Comparison of ENCODE assay signal across 10 mouse cellular contexts in genomic region chr4:97657586-97657985, GRCm38 (mm10).
DNase-seq lines count a peak whose midpoint lies in the region; ATAC-seq and TF ChIP-seq lines count a peak whose summit lies in the region.
"Had no signal": no experiment of that assay in that cellular context is flagged by ENCODE, and none has a peak within 500 bp of the region (broad histone marks: within the 10 kb centered on the region; RNA-seq: fewer than 3 reads in every experiment).

No protein-coding gene starts in this region.

- H3K4me3 ChIP-seq in lung, adult 2 months (replicated peaks; ENCODE audit: extremely low read depth, low read depth, low read length) = no peak overlapping the region
- no peak overlapping the region for H3K4me3 ChIP-seq in embryonic facial prominence, embryonic 12.5 days
- H3K4me3 ChIP-seq in neural tube, embryonic 15.5 days (replicated peaks) = no peak overlapping the region
- H3K4me3 ChIP-seq: gastrocnemius, adult 2 months; liver, embryonic 13.5 days had no signal

- H3K27ac ChIP-seq in embryonic facial prominence, embryonic 12.5 days = peak overlapping the region; percentile 52; the same call in 1 of the 2 replicates
- no peak overlapping the region for H3K27ac ChIP-seq in neural tube, embryonic 15.5 days (replicated peaks)
- H3K27ac ChIP-seq: gastrocnemius, adult 2 months; liver, embryonic 13.5 days had no signal

- ATAC-seq in embryonic facial prominence, embryonic 12.5 days (ENCODE audit: insufficient number of reproducible peaks, insufficient read depth, low FRiP score, low TSS enrichment) = peak; percentile 81
- peak; percentile 95 for ATAC-seq in inflammation-experienced regulatory T-cells, adult 6 months
- no peak for ATAC-seq in neural tube, embryonic 15.5 days (ENCODE audit: low FRiP score)

- no peak for TF ChIP-seq POLR2A in lung, adult 2 months (IDR thresholded peaks at IDR 0.05; ENCODE audit: borderline replicate concordance, extremely low read depth, low read depth, low read length)

- H3K36me3 ChIP-seq in embryonic facial prominence, embryonic 12.5 days = no peaks in the 10 kb centered on the region
- no peaks in the 10 kb centered on the region for H3K36me3 ChIP-seq in neural tube, embryonic 15.5 days
- H3K36me3 ChIP-seq: liver, embryonic 13.5 days had no signal

- peak; percentile 8 for DNase-seq in lung, postnatal 25 days (ENCODE audit: low spot score)
- no peak for DNase-seq in lung, adult 2 months
- DNase-seq in thymus, postnatal 14 days = peak; percentile 74
- no peak for DNase-seq in cerebellum, adult 9-10 months
- DNase-seq: gastrocnemius, adult 2 months; liver, embryonic 13.5 days; retina, postnatal 1 day had no signal

- no peak for TF ChIP-seq CTCF in lung, adult 2 months (IDR thresholded peaks at IDR 0.05; ENCODE audit: insufficient read depth, low read length)

- H3K9me3 ChIP-seq in embryonic facial prominence, embryonic 12.5 days = no peaks in the 10 kb centered on the region
- no peaks in the 10 kb centered on the region for H3K9me3 ChIP-seq in neural tube, embryonic 15.5 days (replicated peaks)
- H3K9me3 ChIP-seq: liver, embryonic 13.5 days had no signal

- H3K4me1 ChIP-seq in lung, adult 2 months (ENCODE audit: control insufficient read depth, insufficient read depth, low read length) = no peaks in the 10 kb centered on the region
- H3K4me1 ChIP-seq in embryonic facial prominence, embryonic 12.5 days = peaks cover 12% of the 10 kb centered on the region
- H3K4me1 ChIP-seq in neural tube, embryonic 15.5 days = no peaks in the 10 kb centered on the region
- H3K4me1 ChIP-seq: liver, embryonic 13.5 days had no signal

- no peaks in the 10 kb centered on the region for H3K27me3 ChIP-seq in embryonic facial prominence, embryonic 12.5 days
- H3K27me3 ChIP-seq in neural tube, embryonic 15.5 days (replicated peaks) = no peaks in the 10 kb centered on the region
- H3K27me3 ChIP-seq: liver, embryonic 13.5 days had no signal

- H3K4me2 ChIP-seq in embryonic facial prominence, embryonic 12.5 days (replicated peaks) = no peak overlapping the region
- no peak overlapping the region for H3K4me2 ChIP-seq in neural tube, embryonic 15.5 days
- H3K4me2 ChIP-seq: liver, embryonic 13.5 days had no signal

- 38% methylated on average over 3 of the region's 3 CpGs for WGBS in lung, adult 2 months
- 13% methylated on average over 3 of the region's 3 CpGs for WGBS in embryonic facial prominence, embryonic 12.5 days
- 66% methylated on average over 3 of the region's 3 CpGs for WGBS in neural tube, embryonic 15.5 days

- H3K9ac ChIP-seq in embryonic facial prominence, embryonic 12.5 days = no peak overlapping the region
- no peak overlapping the region for H3K9ac ChIP-seq in neural tube, embryonic 15.5 days (replicated peaks)
- H3K9ac ChIP-seq: liver, embryonic 13.5 days had no signal

Comparison
In these comparisons a context has a peak if more than half of its experiments do, and no peak if none do; other contexts are left out.
1. DNase-seq: peak in lung, postnatal 25 days (single experiment) and thymus, postnatal 14 days (single experiment); none in lung, adult 2 months (single experiment) and cerebellum, adult 9-10 months (single experiment).